Mouse (Mus musculus) right cerebral cortex, adult 18-20 months (tissue): ENCODE measurements at regions not wholly inside any gene's neighbourhood (a gene's known extent, or its start where the extent isn't known, plus 50 kb on each side); places are given as distances from the start of the nearest gene placed in this dataset.
A peak's percentile ranks its signal among the peaks of the same experiment; 100 is the strongest.

Experiments used
- DNase-seq: peaks from one replicate; pipeline ENCODE4 v3.0.0; 2022; ENCODE audit warnings: mixed read lengths

GRCm38 (mm10) chr15:94219907-94220306 is 245.3 kb downstream of the Adamts20 start:
- DNase-seq: no peak

- DNase-seq: no peak
Measured at GRCm38 (mm10) chr15:94216703-94217102, 248.5 kb downstream of the Adamts20 start.

GRCm38 (mm10) chr15:94214440-94214839 is 250.8 kb downstream of the Adamts20 start:
- peak; percentile 9 for DNase-seq

GRCm38 (mm10) chr15:94213393-94213792 is 251.8 kb downstream of the Adamts20 start:
- no peak for DNase-seq

- no peak for DNase-seq
Measured at GRCm38 (mm10) chr15:94208476-94208875, 256.7 kb downstream of the Adamts20 start.

- DNase-seq: no peak
Measured at GRCm38 (mm10) chr15:94206454-94206853, 258.8 kb downstream of the Adamts20 start.

- DNase-seq: no peak
Measured at GRCm38 (mm10) chr15:94205309-94205893, 259.8 kb downstream of the Adamts20 start.

- no peak for DNase-seq
Measured at GRCm38 (mm10) chr15:94190081-94190488, 275.1 kb downstream of the Adamts20 start.

GRCm38 (mm10) chr15:94187588-94187987 is 277.6 kb downstream of the Adamts20 start:
- DNase-seq: no peak

- DNase-seq: no peak
Measured at GRCm38 (mm10) chr15:94183663-94184375, 281.4 kb downstream of the Adamts20 start.

GRCm38 (mm10) chr15:94174083-94174482 is 291.1 kb downstream of the Adamts20 start:
- DNase-seq: no peak

- DNase-seq: peak; percentile 23
Measured at GRCm38 (mm10) chr15:94160806-94161205, 304.4 kb downstream of the Adamts20 start.

- DNase-seq: no peak
Measured at GRCm38 (mm10) chr15:94139534-94139958, 325.7 kb downstream of the Adamts20 start.

GRCm38 (mm10) chr15:94137159-94137952 is 327.9 kb downstream of the Adamts20 start:
- no peak for DNase-seq

- peak; percentile 11 for DNase-seq
Measured at GRCm38 (mm10) chr15:94112801-94113200, 352.4 kb downstream of the Adamts20 start.

- no peak for DNase-seq
Measured at GRCm38 (mm10) chr15:94107186-94107716, 358.0 kb downstream of the Adamts20 start.

GRCm38 (mm10) chr15:94090644-94091043 is 374.6 kb downstream of the Adamts20 start:
- DNase-seq: no peak

GRCm38 (mm10) chr15:94089856-94090255 is 375.4 kb downstream of the Adamts20 start:
- DNase-seq: peak; percentile 3

GRCm38 (mm10) chr15:94082369-94082768 is 382.8 kb downstream of the Adamts20 start:
- no peak for DNase-seq

- no peak for DNase-seq
Measured at GRCm38 (mm10) chr15:94077056-94077455, 388.2 kb downstream of the Adamts20 start.

GRCm38 (mm10) chr15:94074161-94074950 is 390.9 kb downstream of the Adamts20 start:
- DNase-seq: no peak

GRCm38 (mm10) chr15:94067721-94068120 is 397.5 kb downstream of the Adamts20 start:
- DNase-seq: no peak
